Mouse (Mus musculus) embryonic fibroblast, embryonic 13.5 days (primary cell): ENCODE measurements around the gene Sgip1.

Experiments used
- CTCF ChIP-seq: IDR thresholded peaks from 2 replicates; pipeline ENCODE4 v1.5.1; 2011; ENCODE audit warnings: mild to moderate bottlenecking, control low read depth, low read length, moderate library complexity, borderline replicate concordance; ENCODE audit not compliant: insufficient read depth
- POLR2A ChIP-seq: IDR thresholded peaks from 2 replicates; pipeline ENCODE4 v1.6.1; 2011; ENCODE audit warnings: low read depth, mild to moderate bottlenecking, control low read depth, low read length, moderate library complexity

DNA sequence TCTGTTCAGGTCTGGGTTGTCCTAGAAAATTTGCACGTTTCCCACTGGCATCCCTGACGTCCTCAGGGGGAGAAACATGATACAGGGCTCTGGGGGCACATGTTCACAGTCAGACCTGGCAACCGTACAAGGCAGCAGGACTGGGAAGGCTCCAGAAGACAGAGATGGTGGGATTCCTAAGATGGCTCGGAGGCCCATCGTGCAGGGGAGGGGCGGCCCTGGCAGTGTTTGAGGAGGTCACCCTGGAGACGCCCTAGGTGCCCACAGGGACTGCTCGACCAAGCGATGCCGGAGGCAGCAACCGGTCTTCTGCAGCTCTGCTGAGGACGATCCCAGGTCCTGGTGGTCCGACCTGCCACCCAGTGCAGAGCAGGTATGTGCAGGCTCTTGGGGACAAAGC, 237.3 kb downstream of the Sgip1 start, which contains the start of gene Tctex1d1:
- no peak for TF ChIP-seq CTCF
- TF ChIP-seq POLR2A, result no peak
